Mouse (Mus musculus) olfactory bulb, adult 2 months (tissue): ENCODE measurements around the gene Fgfr2.

Experiments used
- CTCF ChIP-seq: fragments of 200-500 bp; IDR thresholded peaks from 2 replicates; pipeline ENCODE4 v1.5.1; 2012; ENCODE audit warnings: low read depth, mild to moderate bottlenecking, low read length, moderate library complexity; ENCODE audit not compliant: insufficient read depth
- POLR2A ChIP-seq: fragments of 200-500 bp; IDR thresholded peaks from 2 replicates; pipeline ENCODE4 v1.6.1; 2012; ENCODE audit warnings: mild to moderate bottlenecking, low read depth, low read length, moderate library complexity; ENCODE audit not compliant: insufficient read depth

DNA sequence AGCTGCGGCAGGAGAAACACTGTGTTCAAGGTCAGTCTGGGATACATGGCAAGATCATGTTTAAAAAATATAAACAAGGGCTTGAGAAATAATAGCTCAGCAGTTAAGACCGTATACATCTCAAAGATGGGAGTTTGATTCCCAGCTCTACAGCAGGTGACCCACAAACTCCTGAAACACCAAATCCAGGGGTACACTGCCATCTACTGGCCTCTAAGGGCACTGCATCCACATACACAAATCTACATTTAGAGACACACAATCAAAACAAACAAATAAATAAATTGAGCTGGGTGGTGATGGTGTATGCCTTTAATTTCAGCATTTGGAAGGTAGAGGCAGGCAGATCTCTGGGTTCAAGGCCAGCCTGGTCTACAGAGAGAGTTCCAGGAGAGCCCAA is 224.9 kb downstream of the Fgfr2 start:
- TF ChIP-seq CTCF (no peak), POLR2A (no peak)
